Mouse (Mus musculus) liver, adult 2 months (tissue): Measurements from ENCODE around the gene Cpne6.

Experiments
- CTCF ChIP-seq: fragments of 200-500 bp; IDR thresholded peaks from 2 replicates; pipeline ENCODE4 v1.5.1; 2011; ENCODE audit warnings: low read depth, low read length, control low read depth
- POLR2A ChIP-seq: fragments of 200-500 bp; IDR thresholded peaks from 2 replicates; pipeline ENCODE4 v1.6.1; 2011; ENCODE audit warnings: low read length, control low read depth; ENCODE audit not compliant: insufficient read depth; ENCODE audit errors: extremely low read depth

DNA sequence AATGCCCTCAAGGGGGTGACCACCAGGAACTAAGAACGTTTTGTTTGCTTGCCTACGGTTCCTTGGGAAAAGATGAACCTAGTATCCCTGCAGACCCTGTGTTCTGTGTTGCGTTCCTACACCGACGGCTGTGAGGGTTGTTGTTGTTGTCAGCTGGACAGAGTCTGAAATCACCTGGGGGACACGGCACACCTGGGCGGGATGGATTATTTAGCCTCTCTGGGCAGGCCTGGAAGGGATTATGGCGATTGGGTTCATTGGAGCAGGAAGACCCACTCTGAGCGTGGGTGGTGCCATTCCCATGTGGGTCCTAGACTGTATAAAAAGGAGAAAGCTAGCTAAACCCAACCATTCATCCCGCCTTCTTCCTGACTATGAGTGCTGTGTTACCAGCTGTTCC lies 51.6 kb downstream of the Cpne6 start:
- TF ChIP-seq CTCF (no peak), POLR2A (no peak)
